Comparison of ENCODE assay signal across 8 mouse cellular contexts in genomic region chr14:25555848-25556247, GRCm38 (mm10).
DNase-seq lines count a peak whose midpoint lies in the region; ATAC-seq and TF ChIP-seq lines count a peak whose summit lies in the region.
"Had no signal": no experiment of that assay in that cellular context is flagged by ENCODE, and none has a peak within 500 bp of the region (broad histone marks: within the 10 kb centered on the region; RNA-seq: fewer than 3 reads in every experiment).

No protein-coding gene starts in this region.

- no peak overlapping the region for H3K9ac ChIP-seq in kidney, postnatal 0 days (ENCODE audit: low read depth, low read length)
- no peak overlapping the region for H3K9ac ChIP-seq in forebrain, embryonic 15.5 days (replicated peaks)
- peak overlapping the region; percentile 19; the same call in 1 of the 2 replicates for H3K9ac ChIP-seq in limb, embryonic 12.5 days (replicated peaks)
- H3K9ac ChIP-seq in neural tube, embryonic 15.5 days (replicated peaks) = peak overlapping the region; percentile 32; the same call in 1 of the 2 replicates

- H3K4me2 ChIP-seq in kidney, postnatal 0 days (ENCODE audit: low read length) = 0 out of 2 replicates have a peak overlapping the region, but pooled peaks have one; percentile 13
- no peak overlapping the region for H3K4me2 ChIP-seq in forebrain, embryonic 15.5 days (replicated peaks)
- peak overlapping the region; percentile 28 for H3K4me2 ChIP-seq in limb, embryonic 12.5 days
- H3K4me2 ChIP-seq in neural tube, embryonic 15.5 days = peak overlapping the region; percentile 38

- no peaks in the 10 kb centered on the region for H3K27me3 ChIP-seq in kidney, postnatal 0 days (ENCODE audit: insufficient read depth, low read length)
- H3K27me3 ChIP-seq in forebrain, embryonic 15.5 days = no peaks in the 10 kb centered on the region
- H3K27me3 ChIP-seq in limb, embryonic 12.5 days = no peaks in the 10 kb centered on the region
- H3K27me3 ChIP-seq in neural tube, embryonic 15.5 days (replicated peaks) = no peaks in the 10 kb centered on the region

- H3K36me3 ChIP-seq in kidney, postnatal 0 days (ENCODE audit: insufficient read depth, low read length) = no peaks in the 10 kb centered on the region
- no peaks in the 10 kb centered on the region for H3K36me3 ChIP-seq in forebrain, embryonic 15.5 days
- peaks cover 52% of the 10 kb centered on the region for H3K36me3 ChIP-seq in limb, embryonic 12.5 days
- no peaks in the 10 kb centered on the region for H3K36me3 ChIP-seq in neural tube, embryonic 15.5 days

- no peaks in the 10 kb centered on the region for H3K9me3 ChIP-seq in kidney, postnatal 0 days (replicated peaks; ENCODE audit: low read length)
- no peaks in the 10 kb centered on the region for H3K9me3 ChIP-seq in forebrain, embryonic 15.5 days
- H3K9me3 ChIP-seq in limb, embryonic 12.5 days = no peaks in the 10 kb centered on the region
- H3K9me3 ChIP-seq in neural tube, embryonic 15.5 days (replicated peaks) = no peaks in the 10 kb centered on the region

- ATAC-seq in kidney, postnatal 0 days (replicated peaks; ENCODE audit: low FRiP score, low read depth) = no peak
- ATAC-seq in forebrain, embryonic 15.5 days (replicated peaks) = no peak
- no peak for ATAC-seq in limb, embryonic 12.5 days (ENCODE audit: insufficient number of reproducible peaks, insufficient read depth, low FRiP score, low TSS enrichment, low read depth)
- ATAC-seq in neural tube, embryonic 15.5 days (ENCODE audit: low FRiP score) = no peak

- DNase-seq in kidney, postnatal 0 days (ENCODE audit: low spot score) = peak; percentile 67
- no peak for DNase-seq in kidney, postnatal 14 days
- DNase-seq in right cerebral cortex, postnatal 14 days = no peak
- no peak for DNase-seq in left cerebral cortex, postnatal 4 days
- DNase-seq: thymus, postnatal 25 days had no signal

- peak overlapping the region; percentile 75 for H3K27ac ChIP-seq in kidney, postnatal 0 days
- H3K27ac ChIP-seq in forebrain, embryonic 15.5 days (replicated peaks) = peak overlapping the region; percentile 78
- peak overlapping the region; percentile 66 for H3K27ac ChIP-seq in limb, embryonic 12.5 days
- H3K27ac ChIP-seq in neural tube, embryonic 15.5 days (replicated peaks) = peak overlapping the region; percentile 81

- intact Hi-C loops in left cerebral cortex, postnatal 4 days (cut with DNase I) = no loop called here

- H3K4me1 ChIP-seq in kidney, postnatal 0 days (replicated peaks; ENCODE audit: insufficient read depth, low read length) = peaks cover 51% of the 10 kb centered on the region
- peaks cover 57% of the 10 kb centered on the region for H3K4me1 ChIP-seq in forebrain, embryonic 15.5 days
- peaks cover 80% of the 10 kb centered on the region for H3K4me1 ChIP-seq in limb, embryonic 12.5 days (replicated peaks)
- peaks cover 83% of the 10 kb centered on the region for H3K4me1 ChIP-seq in neural tube, embryonic 15.5 days

- H3K4me3 ChIP-seq in kidney, postnatal 0 days (replicated peaks; ENCODE audit: low read depth, low read length) = no peak overlapping the region
- H3K4me3 ChIP-seq in forebrain, embryonic 15.5 days = no peak overlapping the region
- H3K4me3 ChIP-seq in limb, embryonic 12.5 days (replicated peaks) = no peak overlapping the region
- H3K4me3 ChIP-seq in neural tube, embryonic 15.5 days (replicated peaks) = no peak overlapping the region

- TF ChIP-seq CTCF in kidney, postnatal 0 days (IDR thresholded peaks at IDR 0.05; ENCODE audit: low read depth) = no peak

- WGBS in kidney, postnatal 0 days = 15% methylated on average over 7 of the region's 7 CpGs
- WGBS in forebrain, embryonic 15.5 days = 7% methylated on average over 7 of the region's 7 CpGs
- 4% methylated on average over 7 of the region's 7 CpGs for WGBS in limb, embryonic 12.5 days
- WGBS in neural tube, embryonic 15.5 days = 11% methylated on average over 7 of the region's 7 CpGs

Comparison
In these comparisons a context has a peak if more than half of its experiments do, and no peak if none do; other contexts are left out.
1. H3K9ac ChIP-seq: peak in limb, embryonic 12.5 days (single experiment) and neural tube, embryonic 15.5 days (single experiment); none in kidney, postnatal 0 days (single experiment) and forebrain, embryonic 15.5 days (single experiment).
2. Peak in every context shown above with its lines, with median percentiles within 50 percentile points of each other: H3K27ac ChIP-seq.